Mouse (Mus musculus) Patski (cell line): ENCODE data around the gene Mn1. TPM values are rescaled to one million over a fixed set of nuclear protein-coding genes. Genes with fewer than 3 reads are reported as not detected.

Source experiments
- ATAC-seq: fragments of 100-300 bp; one replicate; pipeline ENCODE4 v1.8.0; 2021
- CTCF ChIA-PET: fragments of 350-600 bp; sonication (Branson Sonifier 250); formaldehyde crosslinking; loops from one replicate; lab custom pipeline; 2022; ENCODE audit warnings: inconsistent platforms
- POLR2A ChIA-PET: fragments of 350-600 bp; sonication (Branson Sonifier 250); formaldehyde crosslinking; loops from one replicate; lab custom pipeline; 2022; ENCODE audit warnings: antibody characterized with exemption, inconsistent platforms
- DNase-seq: peaks from one replicate; pipeline ENCODE4 v3.0.0-alpha.2; 2011; ENCODE audit warnings: low read depth, low spot score
- H3K27me3 ChIP-seq: fragments of 371-371 bp; one replicate; pipeline ENCODE4 v1.5.1; 2021
- CTCF ChIP-seq: fragments of 100-300 bp; IDR thresholded peaks from one replicate; pipeline ENCODE4 v1.5.1; 2021
- in situ Hi-C: fragments of 300-500 bp; cut with MboI; formaldehyde crosslinking; loops from 3 replicates; pipeline ENCODE4 v1.11.1; 2018; ENCODE audit warnings: low pct_unique_long_range_greater_than_20kb, mixed read lengths
- polyA plus RNA-seq: library from polyadenylated mRNA; unstranded; gene quantifications from one replicate; pipeline ENCODE4 v1.2.3, GENCODE M21; 2021

Mn1 gene
- polyA plus RNA-seq, 1 experiment from 2014 or later = 0.96 TPM

GRCm38 (mm10) chr5:111489022-111489616, 72.0 kb downstream of the Mn1 start:
- in situ Hi-C loops = no loop called here
- DNase-seq (no peak), ATAC-seq (no peak)
- H3K27me3 ChIP-seq = no peaks in the 10 kb centered on the region
- CTCF ChIA-PET = no interaction called here
- POLR2A ChIA-PET = no interaction called here
- no peak for TF ChIP-seq CTCF

DNA sequence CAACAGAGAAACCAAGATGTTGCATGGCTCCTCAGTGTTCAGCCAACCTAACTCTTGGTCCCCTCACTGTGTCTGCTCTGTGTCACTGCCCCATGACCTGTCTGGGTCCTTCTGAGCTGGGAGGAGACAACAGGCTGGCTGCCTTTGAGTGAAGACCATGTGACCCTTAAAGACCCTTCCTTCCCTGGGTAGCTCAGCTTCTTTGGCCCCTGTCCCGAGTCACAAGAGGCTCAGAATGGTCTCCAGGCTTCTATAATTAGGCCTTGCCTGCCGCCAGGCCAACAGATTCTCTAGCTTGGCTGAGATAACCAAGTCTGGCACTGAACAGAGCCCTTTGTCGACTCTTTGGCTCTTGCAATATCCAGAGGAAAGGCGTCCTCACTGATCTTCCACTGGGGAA, 73.4 kb downstream of the Mn1 start:
- peaks cover 5% of the 10 kb centered on the region for H3K27me3 ChIP-seq
- ATAC-seq = no peak
- in situ Hi-C loops = no loop called here
- CTCF ChIA-PET = no interaction called here
- DNase-seq = no peak
- POLR2A ChIA-PET = no interaction called here
- no peak for TF ChIP-seq CTCF

DNA sequence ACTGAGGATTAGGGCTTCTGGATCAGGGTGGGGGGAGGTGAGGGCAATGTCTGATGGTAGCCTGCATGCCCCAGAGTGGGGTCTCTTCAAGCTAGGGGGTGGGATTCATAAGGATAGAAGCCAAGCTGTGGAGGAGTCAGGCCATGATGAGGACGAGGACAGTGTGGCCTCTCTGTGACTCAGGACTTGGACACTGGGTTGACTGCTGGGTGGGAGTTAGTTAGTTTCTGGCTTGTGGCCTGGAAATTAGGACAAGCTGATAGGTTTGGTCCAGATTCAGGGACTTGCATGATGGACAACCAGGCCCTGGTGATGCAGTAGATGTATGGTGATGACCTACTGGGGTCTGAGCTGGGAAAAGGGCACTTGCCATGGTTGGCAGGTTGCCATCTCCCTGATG, 74.3 kb downstream of the Mn1 start:
- ChIA-PET CTCF (no interaction called here), POLR2A (no interaction called here)
- no peak for ATAC-seq
- in situ Hi-C loops = no loop called here
- no peak for DNase-seq
- peaks cover 7% of the 10 kb centered on the region for H3K27me3 ChIP-seq
- TF ChIP-seq CTCF = no peak

- ATAC-seq = no peak
These were observed 82.9 kb downstream of the Mn1 start for GRCm38 (mm10) chr5:111500036-111500435.

DNA sequence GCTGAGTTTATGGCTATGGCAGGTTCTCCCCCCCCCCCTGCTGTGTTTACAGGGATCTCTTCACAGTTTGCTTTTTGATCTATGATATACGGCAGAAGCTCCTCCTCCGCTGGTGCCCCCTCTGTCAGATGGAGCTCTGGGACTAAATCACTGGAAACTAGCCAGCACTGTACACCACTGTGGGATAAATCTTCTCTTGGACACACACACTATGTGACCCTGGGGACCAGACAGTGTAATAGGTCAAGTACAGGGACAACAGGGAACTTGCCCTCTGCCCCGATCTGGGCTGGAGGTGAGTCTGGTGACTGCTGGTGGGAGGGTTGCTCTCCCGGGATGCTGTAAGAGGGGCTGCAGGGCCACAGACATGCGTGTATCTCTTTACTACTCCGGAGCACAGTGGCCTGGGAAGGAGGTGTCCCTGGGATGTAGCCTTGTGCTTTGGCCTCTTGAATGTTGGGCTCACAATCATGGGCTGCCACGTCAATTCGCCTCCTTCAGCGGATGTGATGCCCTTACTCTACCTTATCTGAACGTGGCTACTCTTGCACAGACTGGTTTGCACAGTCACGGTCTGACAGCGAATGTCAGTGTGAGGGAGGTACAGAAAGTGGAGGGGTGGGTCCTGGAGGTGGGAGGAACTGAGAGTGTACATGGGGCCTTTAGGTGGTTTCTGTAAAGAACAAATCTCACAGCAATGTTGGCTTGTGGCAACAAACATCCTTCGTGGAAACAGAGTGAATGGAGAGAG, 84.7 kb downstream of the Mn1 start:
- CTCF ChIA-PET = no interaction called here
- ATAC-seq = no peak
- in situ Hi-C loops = no loop called here
- TF ChIP-seq CTCF = no peak
- no peak for DNase-seq
- POLR2A ChIA-PET = no interaction called here
- peaks cover 21% of the 10 kb centered on the region for H3K27me3 ChIP-seq

More at GRCm38 (mm10) chr5:111500036-111500435, 82.9 kb downstream of the Mn1 start:
- in situ Hi-C loops = no loop called here
- DNase-seq = no peak
- no peak for TF ChIP-seq CTCF
- peaks cover 23% of the 10 kb centered on the region for H3K27me3 ChIP-seq
- ChIA-PET POLR2A (no interaction called here), CTCF (no interaction called here)

- DNase-seq = no peak
- peaks cover 27% of the 10 kb centered on the region for H3K27me3 ChIP-seq
- in situ Hi-C loops = no loop called here
- CTCF ChIA-PET = no interaction called here
- no peak for TF ChIP-seq CTCF
- no peak for ATAC-seq
- POLR2A ChIA-PET = no interaction called here
These were observed 88.1 kb downstream of the Mn1 start for GRCm38 (mm10) chr5:111505241-111505640.

- CTCF ChIA-PET = no interaction called here
- peaks cover 32% of the 10 kb centered on the region for H3K27me3 ChIP-seq
- ATAC-seq = no peak
These were observed 88.7 kb downstream of the Mn1 start for GRCm38 (mm10) chr5:111505824-111506223.

GRCm38 (mm10) chr5:111506410-111506809, 89.2 kb downstream of the Mn1 start:
- peaks cover 33% of the 10 kb centered on the region for H3K27me3 ChIP-seq
- POLR2A ChIA-PET = no interaction called here
- no peak for TF ChIP-seq CTCF
- DNase-seq (no peak), ATAC-seq (no peak)
- CTCF ChIA-PET = no interaction called here
- in situ Hi-C loops = no loop called here

More at GRCm38 (mm10) chr5:111505824-111506223, 88.7 kb downstream of the Mn1 start:
- DNase-seq = no peak
- POLR2A ChIA-PET = no interaction called here
- in situ Hi-C loops = no loop called here
- no peak for TF ChIP-seq CTCF

Other genes starting within 250 kb of the Mn1 start
- 102 TPM for gene Pitpnb, start 86.6 kb upstream of the Mn1 start, polyA plus RNA-seq